Mouse (Mus musculus) liver, embryonic 14.5 days (tissue): ENCODE results near the gene Gm5737.

Source experiments
- CTCF ChIP-seq: IDR thresholded peaks from 2 replicates; pipeline ENCODE4 v1.5.1; 2016; ENCODE audit warnings: antibody characterized with exemption, low read depth, control low read depth
- EP300 ChIP-seq: IDR thresholded peaks from 2 replicates; pipeline ENCODE4 v1.6.1; 2016; ENCODE audit warnings: antibody characterized with exemption, low read depth

DNA sequence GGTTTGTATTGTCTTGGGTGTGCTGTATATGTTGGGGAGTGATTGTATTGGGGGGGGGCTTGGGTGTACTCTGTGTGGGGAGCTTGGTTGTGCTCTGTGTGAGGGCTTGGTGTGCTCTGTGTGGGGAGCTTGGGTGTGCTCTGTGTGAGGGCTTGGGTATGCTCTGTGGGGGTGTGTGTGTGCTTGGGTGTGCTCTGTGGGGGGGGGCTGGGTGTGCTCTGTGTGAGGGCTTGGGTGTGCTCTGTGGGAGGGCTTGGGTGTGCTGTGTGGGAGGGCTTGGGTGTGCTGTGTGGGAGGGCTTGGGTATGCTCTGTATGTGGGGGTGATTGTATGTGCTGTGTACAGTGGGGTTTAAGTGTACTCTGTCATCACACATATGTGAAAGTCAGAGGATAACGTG lies 55.6 kb downstream of the Gm5737 start:
- no peak for TF ChIP-seq CTCF
- no peak for TF ChIP-seq EP300
